Mouse (Mus musculus): ENCODE measurements around the gene Hs3st1.

Hs3st1 gene

DNA sequence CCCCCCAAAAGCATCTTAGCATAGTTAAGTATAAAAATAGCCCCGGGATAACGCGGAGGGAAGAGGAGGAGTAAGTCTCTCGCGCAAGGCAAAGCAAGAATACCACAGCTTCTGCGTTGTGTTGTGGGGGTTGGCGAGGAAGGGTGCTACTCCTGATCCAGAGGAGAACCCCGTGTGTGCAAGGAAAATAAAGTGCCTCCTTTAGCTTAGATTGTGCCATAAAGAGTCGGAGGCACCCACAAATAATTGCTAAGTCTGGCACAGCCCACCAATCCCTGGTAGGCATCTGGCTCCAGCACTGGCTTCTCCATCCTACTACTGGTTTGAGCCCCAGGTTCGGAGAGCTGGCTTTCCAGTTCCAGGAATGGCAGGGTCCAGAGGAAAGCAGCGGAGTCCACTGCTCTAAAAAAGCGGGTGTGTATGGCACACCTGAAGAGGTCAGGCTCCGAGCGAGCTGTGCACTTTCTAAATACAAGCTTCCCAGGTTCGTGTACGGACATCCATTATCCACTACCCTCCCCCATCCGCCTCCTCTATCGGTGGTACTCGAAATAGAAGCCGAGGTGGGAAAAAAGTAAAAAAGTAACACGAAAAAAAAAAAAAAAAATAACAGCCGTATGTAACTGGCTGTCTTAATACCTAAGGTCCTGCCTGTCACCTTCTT, 111.9 kb downstream of the Hs3st1 start:
- CTCF ChIA-PET = interaction anchor here (0.7 kb wide), 3 partner anchors 312 to 596 kb away, joined by 6 to 12 read pairs (median 8); no protein-coding TSS in a partner anchor

DNA sequence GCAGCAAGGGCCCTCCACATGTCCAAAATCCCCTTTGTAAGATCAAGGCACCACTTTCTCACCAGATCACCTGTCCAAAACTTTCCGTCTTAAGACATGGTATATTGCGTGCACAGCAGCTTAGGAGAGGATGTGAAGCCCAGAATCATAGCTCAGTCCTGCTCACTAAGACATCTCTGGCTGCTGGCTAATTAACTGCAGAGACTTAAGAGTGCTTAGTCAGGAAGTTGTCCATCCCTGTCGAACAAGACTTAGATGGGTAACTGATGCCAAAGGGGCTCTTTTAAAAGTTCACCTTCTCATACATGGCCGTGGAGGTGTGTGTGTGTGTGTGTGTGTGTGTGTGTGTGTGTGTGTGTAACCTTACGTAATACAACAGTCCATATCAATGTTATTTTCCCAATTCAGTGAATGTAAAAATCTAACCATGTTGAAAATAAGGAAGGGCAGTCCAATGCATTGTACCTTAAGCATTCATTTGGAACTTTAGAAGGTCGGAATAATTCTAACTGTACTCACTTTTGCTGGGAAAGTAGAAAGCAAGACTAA, 113.0 kb downstream of the Hs3st1 start:
- CTCF ChIA-PET = interaction anchor here (0.6 kb wide), 1 partner anchor 815 kb away, joined by 8 read pairs; no protein-coding TSS in a partner anchor

DNA sequence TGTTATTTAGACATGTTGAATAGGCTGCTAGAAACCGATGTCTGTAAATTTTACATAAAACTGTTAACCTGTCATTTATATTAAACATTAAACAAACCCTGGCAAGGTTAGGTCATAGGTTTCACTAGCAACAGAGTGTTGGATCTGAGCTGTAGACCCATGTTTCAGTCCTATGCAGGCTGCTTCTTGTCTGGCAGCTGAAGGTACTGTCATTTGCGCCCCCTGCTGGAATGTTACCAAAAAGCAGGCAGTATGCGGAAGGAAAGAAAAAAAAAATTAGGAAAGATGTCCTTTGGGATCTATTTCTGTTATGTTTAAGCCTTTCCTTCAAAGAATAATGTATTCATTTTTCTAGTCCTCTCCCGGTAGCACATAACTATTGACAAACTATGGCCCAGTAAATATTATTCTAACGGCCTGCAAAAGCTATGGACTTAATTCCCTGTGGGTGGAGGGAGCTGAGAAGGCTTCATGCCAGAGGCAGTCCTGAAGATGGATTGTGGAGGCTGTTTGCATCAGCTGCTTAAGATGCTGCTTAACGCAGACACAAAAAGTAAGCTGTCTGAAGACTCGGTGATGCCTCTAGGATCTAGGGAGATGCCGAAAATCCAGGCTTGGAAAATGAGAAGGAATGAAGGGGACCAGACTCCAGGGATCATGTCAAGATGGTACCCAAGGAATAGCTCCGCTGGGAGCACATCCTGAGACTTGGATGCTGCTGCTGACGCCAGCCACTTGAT, 115.7 kb downstream of the Hs3st1 start:
- CTCF ChIA-PET = no interaction called here

DNA sequence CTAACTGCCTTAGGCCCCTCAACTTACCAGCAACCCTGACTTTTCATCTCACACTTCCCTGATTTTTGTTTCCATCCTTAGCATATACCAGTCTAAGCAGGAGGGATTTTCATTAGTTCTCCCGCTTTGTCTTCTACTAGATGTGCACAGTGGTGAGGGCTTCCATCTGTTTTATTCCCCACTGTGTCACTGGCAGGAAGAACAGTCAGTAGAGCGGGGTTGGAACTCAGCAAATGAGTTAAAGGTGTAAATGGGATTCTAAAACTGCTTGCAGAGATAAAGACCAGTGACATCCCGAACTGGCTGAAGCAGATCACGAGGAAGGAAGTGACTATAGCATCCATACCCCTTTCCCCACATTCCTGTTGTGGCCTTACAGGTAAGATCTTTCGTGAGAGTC, 116.3 kb downstream of the Hs3st1 start:
- CTCF ChIA-PET = no interaction called here

DNA sequence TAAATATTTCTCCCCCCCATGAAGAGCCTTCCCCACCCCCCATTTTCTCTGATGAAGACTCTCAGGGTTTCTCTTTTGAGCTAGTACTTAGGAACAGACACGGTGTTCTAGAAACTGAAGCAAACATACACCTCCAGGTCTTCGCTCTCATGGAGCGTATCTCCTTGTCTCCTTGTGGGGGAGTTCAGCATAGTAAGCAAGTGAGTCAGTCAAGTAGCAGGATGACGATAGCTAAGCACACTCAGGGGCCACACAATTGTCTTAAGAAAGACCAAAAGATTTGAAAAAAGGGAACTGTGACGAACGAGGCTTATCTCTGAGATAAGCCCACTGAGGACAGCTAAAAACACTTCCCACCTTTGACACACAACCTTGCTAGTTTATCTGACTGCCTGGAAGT, 117.4 kb downstream of the Hs3st1 start:
- CTCF ChIA-PET = interaction anchor here (0.6 kb wide), 3 partner anchors 79 to 463 kb away, joined by 3 to 10 read pairs (median 8); no protein-coding TSS in a partner anchor

DNA sequence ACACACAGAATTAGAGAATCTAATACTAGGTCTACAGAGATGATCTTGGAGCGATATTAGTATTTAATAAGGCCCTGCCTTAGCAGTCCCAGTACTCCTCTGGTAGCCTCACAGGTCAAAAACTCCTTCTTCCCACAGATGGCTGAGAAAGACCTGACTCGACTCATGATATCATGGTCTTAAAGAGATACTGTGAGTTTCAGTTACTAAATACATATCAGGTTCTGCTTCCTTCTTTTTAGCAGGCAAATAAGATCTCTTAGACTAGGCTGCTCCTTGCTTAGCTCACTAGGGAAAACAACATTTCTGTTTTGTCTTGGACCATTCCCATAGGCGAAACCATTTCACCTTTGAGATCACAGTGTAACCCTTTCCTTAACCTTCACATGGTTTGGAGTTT, 119.2 kb downstream of the Hs3st1 start:
- CTCF ChIA-PET = no interaction called here

DNA sequence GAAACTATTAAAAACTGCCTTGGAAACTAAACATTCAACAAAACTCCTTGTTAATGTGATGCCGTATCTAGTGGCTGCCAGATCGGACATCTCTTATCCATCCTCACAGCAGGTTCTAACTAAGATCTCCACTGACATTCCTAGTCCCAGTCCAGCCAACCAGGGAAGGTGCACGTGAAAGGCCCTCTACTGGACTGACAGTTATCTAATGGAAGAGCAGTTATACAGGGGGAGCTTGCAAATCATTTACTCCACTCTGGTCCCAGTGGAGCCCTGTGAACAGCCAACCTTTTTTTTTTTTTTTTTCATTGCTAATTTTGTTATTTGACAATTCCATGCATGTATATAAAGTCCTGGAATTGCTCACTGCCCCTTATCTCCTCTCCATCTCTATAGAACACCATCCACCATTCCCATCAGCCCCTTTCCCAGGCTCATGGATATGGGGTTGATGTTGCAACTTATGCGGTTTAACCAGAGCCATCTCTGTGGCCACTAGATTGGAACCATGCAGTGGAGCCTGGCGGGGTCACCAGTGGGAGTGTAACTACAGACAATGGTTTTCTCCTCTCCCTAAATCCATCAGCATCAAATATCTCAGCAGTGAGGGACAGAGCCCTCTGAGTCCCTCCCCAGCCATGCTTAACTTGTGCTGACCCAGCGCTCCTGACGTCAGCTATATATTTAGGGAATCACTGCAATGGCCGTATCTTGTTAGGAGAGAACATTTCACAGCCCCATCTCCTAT, 120.8 kb downstream of the Hs3st1 start:
- CTCF ChIA-PET = no interaction called here

DNA sequence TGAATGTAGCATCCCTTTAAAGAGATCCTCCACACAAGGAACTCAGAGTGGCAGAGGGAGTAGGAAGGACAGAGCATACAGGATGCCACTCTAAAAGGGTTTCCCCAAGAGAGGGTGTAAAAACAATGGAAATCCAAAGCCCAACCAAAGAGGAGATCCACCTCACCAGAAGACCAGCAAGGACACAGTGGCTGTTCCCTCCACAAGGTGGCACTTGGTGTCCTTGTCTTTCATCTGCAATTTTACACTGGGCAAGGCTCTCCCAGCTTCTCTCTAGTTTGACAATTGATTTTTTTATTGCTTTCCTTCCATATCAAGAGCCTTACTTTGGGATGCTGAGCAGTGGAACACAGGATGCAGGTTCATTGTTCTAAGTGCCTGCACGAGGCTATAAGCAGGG, 122.1 kb downstream of the Hs3st1 start:
- CTCF ChIA-PET = interaction anchor here (1.6 kb wide), 1 partner anchor 12 kb away, joined by 9 read pairs; no protein-coding TSS in a partner anchor

DNA sequence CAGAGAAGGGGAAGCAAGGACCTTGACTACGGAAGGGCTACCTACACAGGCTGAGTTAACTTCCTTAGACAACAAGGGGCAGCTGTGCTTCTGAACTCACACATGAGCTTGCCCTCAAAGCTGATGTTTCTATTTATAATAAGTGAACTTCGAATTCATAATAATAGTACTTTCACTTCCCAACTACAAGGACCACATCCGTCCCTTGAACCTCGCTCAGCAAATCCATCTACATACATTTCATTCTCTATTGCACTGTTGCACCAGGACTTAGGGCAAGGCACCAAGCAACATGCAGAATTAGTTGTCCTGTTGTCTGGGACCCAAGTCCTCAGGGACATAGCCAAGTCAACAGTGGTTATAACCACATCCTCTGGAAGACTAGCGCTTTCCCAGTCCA, 124.4 kb downstream of the Hs3st1 start:
- CTCF ChIA-PET = interaction anchor here (1.0 kb wide), 1 partner anchor 9 kb away, joined by 3 read pairs; no protein-coding TSS in a partner anchor

DNA sequence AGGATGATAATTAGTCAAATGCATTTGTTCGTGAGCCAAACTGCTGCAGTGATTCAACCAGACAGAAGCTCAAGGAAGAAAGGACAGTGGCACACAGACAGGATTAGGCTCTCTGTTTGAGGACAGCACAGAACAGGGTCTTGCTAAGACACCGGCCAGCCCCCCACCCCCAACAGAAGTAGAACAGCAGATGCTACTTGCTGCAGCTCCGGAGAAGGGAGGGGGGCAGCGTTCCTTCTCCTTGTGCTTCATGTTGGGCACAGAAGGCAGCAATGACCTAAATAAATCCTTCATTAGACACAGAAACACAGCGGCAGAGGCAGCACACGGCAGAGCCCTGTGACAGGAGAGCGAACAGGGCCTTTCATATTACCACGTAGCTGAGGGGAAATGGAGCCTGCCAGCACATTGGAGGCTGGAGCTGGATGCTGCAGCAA, 130.2 kb downstream of the Hs3st1 start:
- CTCF ChIA-PET = no interaction called here

DNA sequence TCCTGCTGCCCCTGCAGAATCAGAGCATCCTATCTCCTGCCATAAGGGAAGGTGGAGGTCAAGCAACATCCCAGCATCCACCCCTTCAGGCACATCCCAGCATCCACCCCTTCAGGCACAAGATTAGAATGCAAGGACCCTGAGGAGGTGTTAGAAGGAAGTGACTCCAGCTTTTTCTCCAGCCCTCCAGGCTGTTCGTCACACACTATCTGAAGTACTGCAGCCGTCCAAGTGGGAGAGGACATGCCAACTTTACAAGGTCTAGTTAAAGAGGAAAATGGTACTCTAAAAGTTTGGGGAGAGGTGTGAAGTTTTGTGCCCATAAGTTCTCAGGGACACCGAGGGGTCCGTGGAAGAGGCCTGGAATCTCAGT, 131.1 kb downstream of the Hs3st1 start:
- CTCF ChIA-PET = no interaction called here

DNA sequence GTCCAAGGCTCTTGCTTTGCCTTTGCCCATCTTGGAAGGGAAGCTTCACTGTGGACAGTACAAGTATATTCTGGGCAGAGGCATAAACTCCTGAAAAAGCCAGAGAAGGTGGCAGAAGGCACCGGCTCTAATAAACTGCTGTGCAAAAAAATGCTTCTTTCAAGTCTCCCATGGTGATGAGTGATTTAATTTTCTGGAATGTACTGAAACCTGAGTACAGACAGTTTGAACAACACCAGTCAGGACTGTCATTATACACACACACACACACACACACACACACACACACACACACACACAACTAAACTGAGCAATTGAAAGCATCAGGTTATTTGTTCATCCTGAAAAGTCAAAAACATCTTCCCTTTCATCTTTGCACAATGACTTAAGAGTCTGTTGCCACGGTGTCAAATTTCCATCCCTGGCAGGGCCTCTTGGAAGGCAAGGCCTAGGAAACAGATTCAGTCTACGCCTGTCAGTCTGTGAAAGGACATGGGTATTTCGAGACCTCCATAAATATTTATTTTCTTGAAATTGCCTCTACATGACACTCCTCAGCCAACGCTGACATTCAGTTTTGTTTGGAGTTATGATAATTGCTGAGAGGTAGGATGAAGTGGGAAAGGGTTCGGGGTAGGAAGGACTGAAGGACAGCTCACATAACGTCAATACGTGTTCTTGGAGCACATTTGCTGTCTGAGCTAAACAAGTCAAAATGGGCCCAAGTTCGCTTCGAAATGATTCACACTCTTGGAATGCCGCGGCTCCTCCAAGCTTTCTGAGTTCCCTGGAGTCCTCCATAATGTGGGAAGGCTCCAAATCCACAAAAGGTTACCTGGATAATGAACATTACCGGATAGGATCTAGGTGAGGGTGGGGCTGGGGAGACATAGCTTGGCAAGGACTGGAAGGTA, 131.7 kb downstream of the Hs3st1 start:
- CTCF ChIA-PET = no interaction called here

DNA sequence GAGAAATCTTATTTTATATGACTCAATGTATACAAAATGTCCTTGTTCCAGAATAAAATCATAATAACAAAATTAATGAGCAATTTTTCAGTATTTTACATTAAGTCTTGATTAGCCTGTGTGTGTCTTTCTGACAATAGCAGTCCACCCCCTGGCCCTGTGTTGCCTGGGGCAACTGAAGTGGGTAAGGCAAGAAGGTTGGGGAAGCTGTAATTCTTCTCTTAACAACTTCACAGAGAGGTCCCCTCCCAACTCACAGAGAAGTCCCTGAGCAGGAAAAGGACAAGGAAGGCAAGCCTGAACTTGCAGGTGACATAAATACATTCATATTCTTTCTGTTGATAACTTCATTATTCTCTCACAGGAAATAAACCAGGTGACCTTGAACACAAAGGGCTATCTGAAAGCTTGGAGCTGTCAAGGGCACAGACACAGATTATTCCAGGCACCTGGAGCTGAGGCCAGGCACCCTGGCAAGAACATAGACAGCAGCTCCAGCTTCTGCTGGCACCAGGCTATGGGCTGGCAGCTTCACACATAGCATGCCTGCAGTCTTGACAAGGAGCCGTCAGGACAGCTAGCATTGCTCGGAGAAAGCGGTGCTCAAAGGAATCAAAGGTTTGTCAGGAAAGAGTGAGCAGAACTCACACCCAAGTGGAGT, 134.9 kb downstream of the Hs3st1 start:
- CTCF ChIA-PET = no interaction called here

DNA sequence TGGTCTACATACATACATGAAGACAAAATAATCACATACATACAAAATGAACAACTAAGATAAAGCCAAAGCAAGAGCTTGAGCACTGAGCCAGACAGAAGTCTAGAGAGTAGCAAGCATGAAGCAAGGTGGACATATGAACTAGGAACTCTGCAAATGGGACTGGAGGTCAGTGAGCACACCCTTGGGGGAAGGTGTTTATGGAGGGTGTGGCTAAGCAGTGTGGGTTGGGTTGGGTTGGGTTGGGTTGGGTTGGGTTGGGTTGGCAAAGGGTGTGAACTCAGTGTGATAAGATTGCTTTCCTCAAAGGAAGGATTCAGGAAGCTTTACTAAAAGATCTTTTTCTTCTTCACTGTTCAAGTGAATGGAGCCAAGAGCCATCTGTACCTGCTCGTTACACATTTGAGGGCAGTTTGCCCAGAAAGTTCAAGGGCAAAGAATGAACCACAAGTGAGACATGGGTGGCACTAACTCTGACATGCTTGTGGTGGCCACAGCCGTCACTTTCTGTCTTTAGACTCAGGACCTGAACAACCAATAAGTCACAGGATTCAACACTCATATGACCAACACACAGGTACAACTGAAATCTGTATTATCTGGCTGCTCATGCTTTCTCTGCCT, 137.8 kb downstream of the Hs3st1 start:
- CTCF ChIA-PET = no interaction called here

DNA sequence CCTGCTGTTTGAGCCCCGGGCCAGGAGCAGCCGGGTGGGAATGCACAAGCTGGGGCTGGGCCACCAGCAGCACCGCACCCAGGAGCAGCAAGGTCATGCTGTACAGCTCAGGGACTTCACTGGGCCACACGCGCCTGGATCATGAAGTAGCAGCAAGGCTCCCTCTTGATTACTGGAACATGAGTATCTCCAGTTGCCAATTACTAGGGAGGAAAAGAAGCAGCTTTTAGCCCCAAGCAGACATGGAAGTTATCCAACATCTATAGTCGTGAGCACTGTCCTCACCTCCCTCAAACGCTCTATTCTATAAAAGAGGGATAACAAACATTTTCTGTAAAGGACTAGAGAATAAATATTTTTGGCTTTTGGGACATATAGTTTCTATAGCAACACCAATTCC, 140.1 kb downstream of the Hs3st1 start:
- CTCF ChIA-PET = no interaction called here

DNA sequence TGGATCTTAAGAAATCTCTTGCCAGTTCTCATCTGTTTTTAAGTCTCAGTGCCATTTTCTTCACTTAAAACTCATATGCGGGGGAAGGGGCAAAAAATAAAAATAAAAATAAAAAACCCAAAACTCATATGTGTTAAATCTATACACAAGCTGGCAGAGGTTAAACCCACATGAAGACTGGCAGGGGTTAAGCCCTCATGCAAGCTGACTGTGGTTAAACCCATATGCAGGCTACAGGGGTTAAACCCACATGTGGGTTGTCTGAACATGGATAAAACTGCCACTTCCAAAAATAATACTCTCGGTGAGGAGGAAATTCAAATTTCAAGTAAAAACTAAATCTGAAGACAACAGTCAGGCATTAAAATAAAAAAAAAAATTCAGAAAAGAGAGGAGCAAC, 141.7 kb downstream of the Hs3st1 start:
- CTCF ChIA-PET = interaction anchor here (0.7 kb wide), 1 partner anchor 179 kb away, joined by 5 read pairs; no protein-coding TSS in a partner anchor

DNA sequence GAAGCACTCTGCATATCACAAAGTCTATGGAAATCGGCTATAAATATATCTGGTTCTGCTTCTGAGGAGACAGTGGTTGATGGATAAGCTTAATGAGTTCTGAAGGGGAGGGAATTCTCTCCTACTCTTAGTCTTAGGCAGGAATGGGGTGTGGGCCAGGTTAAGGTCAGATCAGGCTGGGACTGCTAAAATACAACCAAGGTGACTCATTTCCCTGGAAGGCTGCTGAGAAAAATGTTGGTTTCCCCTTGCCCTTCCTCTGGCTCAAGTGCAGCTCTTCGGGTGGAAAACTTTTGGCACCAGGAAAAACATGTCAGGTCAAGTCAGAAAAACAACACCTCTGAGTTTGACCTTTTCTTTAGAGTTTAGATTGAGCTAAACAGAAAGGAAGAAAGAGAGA, 143.0 kb downstream of the Hs3st1 start:
- CTCF ChIA-PET = interaction anchor here (0.8 kb wide), 1 partner anchor 789 kb away, joined by 5 read pairs; no protein-coding TSS in a partner anchor

DNA sequence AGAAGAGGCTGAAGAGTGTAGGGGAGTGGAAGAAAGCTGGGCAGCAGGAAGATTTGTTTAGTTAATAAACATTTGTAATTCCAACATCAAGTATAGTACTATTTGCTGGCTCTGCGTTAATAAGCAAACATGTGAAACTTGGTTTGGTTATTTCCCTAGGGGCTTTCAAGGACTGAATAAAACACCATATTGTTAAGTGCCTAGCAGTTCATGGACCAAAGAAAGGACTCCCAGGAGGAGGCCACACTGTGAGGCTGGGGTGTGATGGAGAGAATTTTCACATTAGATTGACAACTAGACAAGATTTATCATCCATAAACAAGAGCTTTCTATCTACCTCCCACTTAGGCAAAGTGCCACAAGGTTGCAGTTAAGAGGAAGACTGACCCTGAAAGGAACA, 147.0 kb downstream of the Hs3st1 start:
- CTCF ChIA-PET = no interaction called here

DNA sequence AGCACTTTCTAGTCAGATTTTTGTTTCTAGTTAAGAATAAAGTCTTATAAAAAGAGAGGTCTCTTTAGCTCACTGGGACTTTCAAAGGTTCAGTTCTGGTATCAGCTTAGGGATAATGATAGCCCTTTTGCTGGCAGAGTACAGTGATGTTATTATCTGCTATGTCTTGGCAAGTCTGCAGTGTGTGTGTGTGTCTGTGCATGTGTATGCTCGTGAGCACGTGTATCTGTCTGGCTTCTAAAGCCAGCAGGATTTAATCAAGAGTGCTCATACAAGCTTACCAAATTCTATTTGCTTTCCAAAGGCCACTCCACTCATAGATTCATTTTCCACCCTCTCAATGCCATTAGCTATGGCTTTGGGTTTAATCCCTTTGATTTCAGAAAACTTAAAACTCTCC, 160.5 kb downstream of the Hs3st1 start:
- CTCF ChIA-PET = no interaction called here
